Mouse (Mus musculus) duodenum, adult 2 months (tissue): Measurements from ENCODE around the gene Otof. TPM values are rescaled to one million over a fixed set of nuclear protein-coding genes. Genes with fewer than 3 reads are reported as not detected.

Experiments used
- polyA plus RNA-seq: library from polyadenylated mRNA; depleted of rRNA; stranded (reverse); fragments of >200 nt; gene quantifications from 2 replicates; pipeline ENCODE4 v1.2.3, GENCODE M21; 2012; ENCODE audit warnings: low replicate concordance; rRNA removed

Otof gene
- polyA plus RNA-seq = 0.09 and 0.17 TPM in 2 replicates

DNA sequence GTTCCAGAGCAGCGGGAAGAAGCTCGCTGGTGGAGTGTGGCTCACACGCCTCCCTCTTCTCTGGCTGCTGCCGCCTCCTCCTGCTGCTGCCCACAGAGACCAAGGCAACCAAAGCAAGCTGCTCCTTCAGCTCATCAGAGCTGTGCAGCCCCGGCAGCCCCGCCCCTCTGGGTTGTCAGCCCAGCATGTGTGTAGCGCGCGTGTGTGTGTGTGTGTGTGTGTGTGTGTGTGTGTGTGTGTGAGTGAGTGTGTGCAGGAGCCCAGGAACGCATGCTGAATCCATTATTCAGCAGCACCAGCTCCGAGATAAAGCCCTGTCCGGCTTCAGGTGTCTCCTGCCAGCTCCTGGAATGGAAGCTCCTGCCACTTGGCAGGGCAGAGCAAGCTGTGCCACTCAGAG, at the start of gene Otof:
Otof (minus strand) TSS at position 112 of the 400 bp plus-strand sequence.

DNA sequence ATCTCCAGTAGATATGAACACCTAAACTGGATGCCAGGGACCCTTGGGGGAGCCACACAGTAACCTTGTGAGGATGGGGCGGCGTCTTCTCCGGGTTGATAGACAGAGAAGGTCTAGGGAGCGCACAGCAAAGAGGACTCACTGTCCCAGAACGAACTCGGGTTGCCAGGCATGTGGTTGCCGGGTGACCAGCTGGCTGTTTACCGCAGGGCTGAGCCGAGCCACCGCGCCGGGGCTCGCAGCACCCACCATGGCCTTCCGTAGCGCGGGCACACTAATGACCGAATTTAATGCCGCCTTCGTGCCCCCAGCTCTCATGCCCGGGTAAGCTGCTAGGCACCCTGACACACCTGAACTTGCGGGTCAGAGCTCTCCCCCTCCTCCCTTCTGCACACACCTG, 4.1 kb upstream of the Otof start, which contains the start of gene 1700001C02Rik:
1700001C02Rik (plus strand) TSS at position 187 of the 400 bp plus-strand sequence.

Other genes with a start within 250 kb of the Otof start
- 35.4 and 57.1 TPM in 2 replicates for gene Selenoi, start 229.4 kb downstream of the Otof start, polyA plus RNA-seq
- 0.12 and 0.14 TPM in 2 replicates for gene Drc1, start 180.5 kb downstream of the Otof start, polyA plus RNA-seq
- gene 1700001C02Rik, start 4.1 kb upstream of the Otof start, polyA plus RNA-seq = not detected in 2 replicates
- gene Cib4, start 83.9 kb upstream of the Otof start, polyA plus RNA-seq = not detected in 2 replicates
- gene Kcnk3, start 126.2 kb upstream of the Otof start, polyA plus RNA-seq = 12.3 and 27.2 TPM in 2 replicates
- gene Slc35f6, start 186.0 kb upstream of the Otof start, polyA plus RNA-seq = 65.4 and 74.6 TPM in 2 replicates
- gene Cenpa, start 204.8 kb upstream of the Otof start, polyA plus RNA-seq = 37.7 and 44.8 TPM in 2 replicates
- 1.1 TPM in 2 replicates for gene Dpysl5, start 249.6 kb upstream of the Otof start, polyA plus RNA-seq